Mouse (Mus musculus) cerebellum, adult 2 months (tissue): ENCODE data around the gene Gngt2.

ENCODE experiments used
- CTCF ChIP-seq: fragments of 200-500 bp; IDR thresholded peaks from 2 replicates; pipeline ENCODE4 v1.5.1; 2011; ENCODE audit warnings: low read depth, mild to moderate bottlenecking, control low read depth, low read length, moderate library complexity, borderline replicate concordance; ENCODE audit not compliant: insufficient read depth
- POLR2A ChIP-seq: fragments of 200-500 bp; IDR thresholded peaks from 2 replicates; pipeline ENCODE4 v1.6.1; 2011; ENCODE audit warnings: low read length, control low read depth, borderline replicate concordance; ENCODE audit not compliant: insufficient read depth

DNA sequence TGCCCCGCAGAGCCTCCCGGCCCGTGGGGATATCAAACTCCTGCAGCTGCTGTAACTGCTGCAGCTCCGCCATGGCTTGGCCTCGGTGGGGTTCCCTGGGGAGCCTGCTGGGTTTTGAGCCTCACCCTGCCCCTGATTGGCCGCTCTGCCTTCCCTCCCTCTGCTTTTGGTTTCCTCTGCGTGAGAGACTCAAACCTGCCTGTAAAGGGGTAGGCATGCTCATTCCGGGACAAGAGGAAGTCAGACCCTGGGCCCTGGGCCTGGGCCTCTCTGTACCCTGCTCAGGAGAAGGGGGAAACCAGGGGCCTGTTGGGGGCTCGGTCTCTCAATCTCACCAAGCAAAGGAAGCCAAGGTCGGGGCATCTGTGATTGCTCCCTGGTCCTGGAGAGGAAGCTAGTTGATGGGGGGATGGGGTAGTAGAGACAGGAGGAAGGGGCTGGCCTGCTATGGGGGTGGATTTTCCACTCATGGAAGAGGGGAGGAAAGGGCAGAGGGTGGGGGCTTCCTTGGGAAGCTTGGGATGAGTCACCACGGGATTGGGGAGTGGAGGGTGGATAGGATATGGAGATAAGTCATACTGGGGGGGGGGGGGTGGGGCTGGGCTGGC, 5.2 kb downstream of the Gngt2 start, which contains the start of gene Abi3:
- no peak for TF ChIP-seq POLR2A
- no peak for TF ChIP-seq CTCF
